Mouse (Mus musculus): Measurements from ENCODE around the gene Klkb1. TPM values are rescaled to one million over a fixed set of nuclear protein-coding genes. Genes with fewer than 3 reads are reported as not detected.
"Not testable (repeated sequence)": the region's sequence is repeated elsewhere in the genome, so short reads cannot be mapped to it uniquely, and the experiment has no call there.

Gene Klkb1
- polyA plus RNA-seq (2016; fragmentation: Nextera tagmentation; extraction: Ambion mirVana): not detected in 2 replicates

- Histone ChIP-seq H3K27me3 (no peaks in the 10 kb centered on the region), H3K4me2 (no peak within 1 kb of the TSS), H3K9ac (replicated peaks) (no peak within 1 kb of the TSS), H3K27ac (no peak within 1 kb of the TSS), H3K4me3 (replicated peaks) (no peak within 1 kb of the TSS), H3K9me3 (no peaks in the 10 kb centered on the region), H3K4me1 (replicated peaks) (no peaks in the 10 kb centered on the region), H3K36me3 (no peaks in the 10 kb centered on the region)
- ATAC-seq (ENCODE audit: insufficient number of reproducible peaks, insufficient read depth, low FRiP score, low TSS enrichment, low read depth): no peak
- WGBS: 94% methylated on average over 7 of the region's 7 CpGs
Observed at GRCm38 (mm10) chr8:45294687-45295086, at the start of gene Klkb1. Klkb1 (minus strand) TSS chr8:45294859.

- WGBS: 94% methylated on average over 8 of the region's 8 CpGs
Observed at GRCm38 (mm10) chr8:45344298-45344697, 49.6 kb upstream of the Klkb1 start.

GRCm38 (mm10) chr8:45341630-45342628 lies 47.3 kb upstream of the Klkb1 start:
- Histone ChIP-seq H3K4me2 (no peak overlapping the region), H3K27ac (no peak overlapping the region), H3K9ac (replicated peaks) (no peak overlapping the region), H3K36me3 (peaks cover 28% of the 10 kb centered on the region), H3K9me3 (no peaks in the 10 kb centered on the region), H3K4me1 (replicated peaks) (no peaks in the 10 kb centered on the region), H3K4me3 (replicated peaks) (no peak overlapping the region), H3K27me3 (no peaks in the 10 kb centered on the region)
- no peak for ATAC-seq (ENCODE audit: insufficient number of reproducible peaks, insufficient read depth, low FRiP score, low TSS enrichment, low read depth)
- 89% methylated on average over 12 of the region's 12 CpGs for WGBS

More at GRCm38 (mm10) chr8:45344298-45344697, 49.6 kb upstream of the Klkb1 start:
- no peak overlapping the region for H3K9ac ChIP-seq (replicated peaks)
- H3K4me3 ChIP-seq (replicated peaks): no peak overlapping the region
- H3K4me2 ChIP-seq: no peak overlapping the region
- H3K27ac ChIP-seq: no peak overlapping the region
- peaks cover 38% of the 10 kb centered on the region for H3K36me3 ChIP-seq
- no peaks in the 10 kb centered on the region for H3K9me3 ChIP-seq
- no peaks in the 10 kb centered on the region for H3K4me1 ChIP-seq (replicated peaks)
- H3K27me3 ChIP-seq: no peaks in the 10 kb centered on the region
- ATAC-seq (ENCODE audit: insufficient number of reproducible peaks, insufficient read depth, low FRiP score, low TSS enrichment, low read depth): no peak

DNA sequence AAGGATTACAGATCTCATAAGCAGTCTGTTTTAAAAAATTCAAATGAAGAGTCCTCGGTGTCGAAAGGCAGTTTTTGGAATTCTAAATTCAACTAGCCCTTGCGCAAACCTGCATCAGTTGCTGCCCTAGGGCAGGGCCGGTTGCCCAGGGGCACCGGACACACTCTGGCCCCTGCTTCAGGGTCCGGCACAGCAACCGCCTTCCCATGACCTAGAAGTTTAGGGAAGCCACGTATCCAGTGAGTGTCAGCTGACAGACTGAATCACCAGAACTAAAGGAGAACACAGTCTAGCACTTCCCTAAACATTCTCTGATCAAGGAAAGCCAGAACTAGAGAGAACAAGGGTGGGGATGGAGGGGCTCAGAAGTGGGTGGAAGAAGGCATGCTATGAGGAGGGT lies 38.8 kb upstream of the Klkb1 start:
- 2% methylated on average over 8 of the region's 8 CpGs for WGBS
- Histone ChIP-seq H3K4me3 (replicated peaks) (peak overlapping the region; percentile 60), H3K27me3 (no peaks in the 10 kb centered on the region), H3K9ac (replicated peaks) (peak overlapping the region; percentile 67), H3K9me3 (no peaks in the 10 kb centered on the region), H3K27ac (no peak overlapping the region), H3K4me2 (peak overlapping the region; percentile 83), H3K36me3 (no peaks in the 10 kb centered on the region), H3K4me1 (replicated peaks) (0 out of 2 replicates have a peak, but pooled peaks cover 2% of the 10 kb centered on the region)
- ATAC-seq (ENCODE audit: insufficient number of reproducible peaks, insufficient read depth, low FRiP score, low TSS enrichment, low read depth): no peak

DNA sequence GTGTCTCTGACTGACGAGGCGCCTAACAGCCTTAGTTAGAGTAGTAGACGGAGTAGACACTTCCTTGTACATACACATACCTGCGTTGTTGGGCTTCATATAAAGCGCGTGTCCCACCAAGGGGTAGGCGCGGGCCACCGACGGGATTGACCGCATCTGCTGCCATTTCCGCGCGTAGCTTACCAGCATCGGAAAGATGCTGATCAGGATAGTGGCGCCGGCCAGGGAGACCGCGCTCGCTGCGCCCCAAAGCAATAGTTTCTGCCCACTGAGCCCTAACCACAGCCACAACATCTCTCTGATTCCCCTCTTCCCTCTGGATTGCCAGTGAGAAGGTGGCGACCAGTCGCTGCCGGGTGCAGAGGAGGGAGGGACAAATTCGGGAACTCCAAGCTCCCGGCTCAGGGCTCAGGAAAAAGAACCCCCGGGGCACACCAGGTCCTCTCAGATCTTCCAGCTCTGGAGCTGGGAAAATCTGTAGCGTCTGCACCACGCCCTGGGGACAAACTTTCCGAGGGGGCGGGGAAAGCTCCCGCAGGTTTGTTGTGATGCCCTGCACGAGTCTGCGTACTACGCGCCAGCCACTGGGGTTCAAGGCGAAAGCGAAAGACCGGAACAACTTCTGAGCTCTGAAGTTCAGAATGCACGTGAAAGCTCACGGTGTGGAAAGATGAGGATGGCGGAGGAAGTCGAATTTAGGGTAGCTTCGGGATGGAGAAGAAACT lies 38.2 kb upstream of the Klkb1 start, which contains the start of gene Cyp4v3:
TSS of gene Cyp4v3 (minus strand) at position 532 of the 725 bp plus-strand sequence.
- Histone ChIP-seq H3K4me1 (replicated peaks) (0 out of 2 replicates have a peak, but pooled peaks cover 2% of the 10 kb centered on the region), H3K9me3 (no peaks in the 10 kb centered on the region), H3K4me3 (replicated peaks) (peak within 1 kb of the TSS; percentile 60), H3K36me3 (no peaks in the 10 kb centered on the region), H3K9ac (replicated peaks) (peak within 1 kb of the TSS; percentile 67), H3K4me2 (peak within 1 kb of the TSS; percentile 83), H3K27ac (no peak within 1 kb of the TSS), H3K27me3 (no peaks in the 10 kb centered on the region)
- under 1% methylated on average over 43 of the region's 44 CpGs for WGBS
- peak; percentile 43; the same call in 1 of the 2 replicates for ATAC-seq (ENCODE audit: insufficient number of reproducible peaks, insufficient read depth, low FRiP score, low TSS enrichment, low read depth)

GRCm38 (mm10) chr8:45330856-45331255 lies 36.2 kb upstream of the Klkb1 start:
- Histone ChIP-seq H3K4me3 (replicated peaks) (no peak overlapping the region), H3K4me1 (replicated peaks) (0 out of 2 replicates have a peak, but pooled peaks cover 2% of the 10 kb centered on the region), H3K27me3 (no peaks in the 10 kb centered on the region), H3K9me3 (no peaks in the 10 kb centered on the region), H3K9ac (replicated peaks) (no peak overlapping the region), H3K27ac (no peak overlapping the region), H3K36me3 (no peaks in the 10 kb centered on the region), H3K4me2 (no peak overlapping the region)
- 78% methylated on average over 3 of the region's 3 CpGs for WGBS
- no peak for ATAC-seq (ENCODE audit: insufficient number of reproducible peaks, insufficient read depth, low FRiP score, low TSS enrichment, low read depth)

GRCm38 (mm10) chr8:45329206-45329980 lies 34.7 kb upstream of the Klkb1 start:
- Histone ChIP-seq H3K4me3 (replicated peaks) (no peak overlapping the region), H3K4me1 (replicated peaks) (0 out of 2 replicates have a peak, but pooled peaks cover 2% of the 10 kb centered on the region), H3K27me3 (no peaks in the 10 kb centered on the region), H3K36me3 (no peaks in the 10 kb centered on the region), H3K4me2 (no peak overlapping the region), H3K9ac (replicated peaks) (no peak overlapping the region), H3K9me3 (no peaks in the 10 kb centered on the region), H3K27ac (no peak overlapping the region)
- ATAC-seq (ENCODE audit: insufficient number of reproducible peaks, insufficient read depth, low FRiP score, low TSS enrichment, low read depth): no peak
- WGBS: 91% methylated on average over 6 of the region's 6 CpGs

DNA sequence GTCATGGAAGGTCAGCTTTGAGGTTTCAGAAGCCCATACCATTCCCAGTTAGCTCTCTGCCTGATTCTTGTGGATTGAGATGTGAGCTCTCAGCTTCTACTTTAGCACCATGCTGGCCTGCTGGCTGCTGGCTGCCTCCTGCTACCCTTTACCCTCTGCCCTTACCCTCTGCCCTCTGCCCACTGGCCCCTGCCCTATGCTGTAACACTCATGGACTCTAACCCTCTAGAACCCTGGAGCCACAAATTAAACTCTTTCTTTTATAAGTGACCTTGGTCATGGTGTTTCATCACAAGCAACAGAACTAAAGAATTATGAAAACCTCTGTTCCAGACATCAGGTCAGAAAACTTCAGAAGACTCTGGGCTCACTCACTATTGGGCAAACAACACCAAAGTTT lies 32.4 kb upstream of the Klkb1 start:
- H3K27me3 ChIP-seq; H3K36me3 ChIP-seq; H3K4me1 ChIP-seq (replicated peaks); ATAC-seq (ENCODE audit: insufficient number of reproducible peaks, insufficient read depth, low FRiP score, low TSS enrichment, low read depth); H3K27ac ChIP-seq; H3K4me2 ChIP-seq; H3K9ac ChIP-seq (replicated peaks); H3K9me3 ChIP-seq; H3K4me3 ChIP-seq (replicated peaks): not testable (repeated sequence)

- Histone ChIP-seq H3K27me3 (no peaks in the 10 kb centered on the region), H3K4me2 (no peak overlapping the region), H3K9me3 (no peaks in the 10 kb centered on the region), H3K36me3 (no peaks in the 10 kb centered on the region), H3K9ac (replicated peaks) (no peak overlapping the region), H3K27ac (no peak overlapping the region), H3K4me3 (replicated peaks) (no peak overlapping the region), H3K4me1 (replicated peaks) (no peaks in the 10 kb centered on the region)
- ATAC-seq (ENCODE audit: insufficient number of reproducible peaks, insufficient read depth, low FRiP score, low TSS enrichment, low read depth): no peak
- whole genome bisulfite sequencing: 77% methylated on average over 4 of the region's 4 CpGs
Observed at GRCm38 (mm10) chr8:45324151-45324550, 29.5 kb upstream of the Klkb1 start.

GRCm38 (mm10) chr8:45321365-45321764 lies 26.7 kb upstream of the Klkb1 start:
- no peak overlapping the region for H3K9ac ChIP-seq (replicated peaks)
- H3K36me3 ChIP-seq: no peaks in the 10 kb centered on the region
- H3K4me2 ChIP-seq: no peak overlapping the region
- no peaks in the 10 kb centered on the region for H3K9me3 ChIP-seq
- no peak for ATAC-seq (ENCODE audit: insufficient number of reproducible peaks, insufficient read depth, low FRiP score, low TSS enrichment, low read depth)
- H3K27ac ChIP-seq: no peak overlapping the region
- H3K4me3 ChIP-seq (replicated peaks): no peak overlapping the region
- whole genome bisulfite sequencing: 85% methylated on average over 2 of the region's 2 CpGs
- no peaks in the 10 kb centered on the region for H3K27me3 ChIP-seq
- H3K4me1 ChIP-seq (replicated peaks): no peaks in the 10 kb centered on the region

Measured in limb, embryonic 12.5 days (tissue).